Mouse (Mus musculus) adrenal gland (tissue): ENCODE results near the gene Adamts9.

Source experiments
- intact Hi-C: fragments of 180-260 bp; cut with DNase I; formaldehyde crosslinking; loops from one replicate; pipeline ENCODE4 v1.15.1; 2025
- long read RNA-seq, 2 experiments: library from polyadenylated mRNA; unstranded; transcript quantifications; one replicate each; pipeline ENCODE4 v2.0.0; 2020; ENCODE audit warnings: borderline replicate concordance in 1 of 2; ENCODE audit not compliant: insufficient replicate concordance in 1 of 2

Gene Adamts9
- long read RNA-seq, experiment 1, partial matches to known transcripts = 2 of 2 reads
- long read RNA-seq, experiment 1, other reads (novel, unspliced or antisense) = 0 of 2 reads
- long read RNA-seq, experiment 2, partial matches to known transcripts = 0 of 7 reads
- long read RNA-seq, experiment 2, other reads (novel, unspliced or antisense) = 7 of 7 reads

- intact Hi-C loops = loop anchor here (5.0 to 10.0 kb wide), 3 partner anchors 156 to 602 kb away; no protein-coding TSS in a partner anchor
Observed at GRCm38 (mm10) chr6:92943057-92943781, at the start of gene Adamts9. TSS of gene Adamts9 (minus strand) at chr6:92943492.

GRCm38 (mm10) chr6:92991616-92992015, 48.3 kb upstream of the Adamts9 start:
- intact Hi-C loops = no loop called here

DNA sequence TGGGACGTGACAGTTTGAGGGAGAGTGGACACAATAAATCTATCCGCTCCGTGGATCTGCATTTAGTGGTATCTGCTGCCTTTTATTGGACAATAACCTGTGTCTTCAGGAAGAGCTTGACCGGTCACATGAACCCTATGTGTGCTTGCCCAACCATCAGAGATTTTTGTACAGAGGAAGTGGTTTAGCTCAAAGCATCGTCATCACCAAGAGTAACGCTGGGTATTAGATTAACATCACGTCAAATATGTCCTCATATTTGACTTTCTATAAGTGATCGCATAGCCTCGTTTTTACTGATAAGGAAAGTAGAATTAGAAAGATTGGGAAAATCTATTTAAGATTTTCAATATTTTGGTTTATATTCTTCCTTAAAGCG, 45.3 kb upstream of the Adamts9 start:
- intact Hi-C loops = no loop called here

DNA sequence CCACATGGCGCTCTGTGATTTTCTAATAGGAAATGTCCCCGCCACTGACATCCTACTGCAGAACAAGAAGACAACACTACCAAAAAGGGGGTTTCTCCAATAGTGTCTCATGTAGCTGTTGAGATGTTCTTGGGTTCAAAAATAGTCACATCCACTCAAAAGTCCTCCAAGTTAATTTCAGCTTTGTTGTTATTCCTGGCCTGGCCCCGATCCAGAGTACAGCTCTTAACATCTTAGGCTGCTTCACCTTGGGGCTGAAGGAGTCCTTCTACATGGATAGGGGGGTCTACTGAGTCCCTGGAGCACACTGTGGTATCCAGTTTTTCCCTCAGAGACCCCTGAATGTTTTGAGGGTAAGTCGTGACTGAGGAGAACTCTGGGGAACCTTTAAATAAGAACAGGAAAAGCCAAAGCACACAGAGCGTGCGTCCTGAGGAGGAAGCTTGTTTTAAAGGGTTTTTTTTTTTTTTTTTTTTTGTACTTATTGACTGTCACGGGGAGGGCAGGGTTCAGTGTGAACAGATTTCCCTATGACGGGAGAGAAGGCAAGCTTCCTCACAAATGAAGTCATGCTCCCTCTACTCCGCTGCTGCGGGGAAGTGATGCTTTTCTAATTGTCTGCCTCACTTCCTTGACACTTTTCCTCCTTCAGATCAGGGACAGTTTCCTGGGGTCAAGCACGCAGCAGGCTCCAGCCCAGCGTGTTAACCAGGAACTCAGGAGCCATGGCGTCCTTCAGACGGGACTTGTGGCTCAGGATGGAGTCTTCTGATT, 44.7 kb upstream of the Adamts9 start:
- intact Hi-C loops = no loop called here

DNA sequence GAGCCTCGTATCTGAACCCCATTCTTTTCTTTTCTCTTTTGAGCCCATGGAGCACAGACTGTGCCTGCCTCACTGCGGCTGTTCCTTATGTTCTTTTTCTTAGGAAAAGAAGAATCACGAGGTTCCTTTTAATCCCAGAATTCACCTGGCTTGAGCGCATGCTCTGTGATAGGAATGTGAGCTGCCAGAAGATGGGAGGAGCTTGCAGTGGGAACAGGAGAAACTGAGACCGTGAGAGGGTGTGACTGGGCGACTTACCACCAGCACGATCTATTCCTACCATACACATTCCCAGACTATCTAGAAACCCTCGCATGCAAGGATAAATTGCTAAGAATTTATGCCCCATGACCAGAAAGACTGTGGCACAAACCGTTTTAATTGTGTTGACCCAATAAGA, 44.1 kb upstream of the Adamts9 start:
- intact Hi-C loops = no loop called here

- intact Hi-C loops = no loop called here
Observed at GRCm38 (mm10) chr6:92983421-92983820, 40.1 kb upstream of the Adamts9 start.

DNA sequence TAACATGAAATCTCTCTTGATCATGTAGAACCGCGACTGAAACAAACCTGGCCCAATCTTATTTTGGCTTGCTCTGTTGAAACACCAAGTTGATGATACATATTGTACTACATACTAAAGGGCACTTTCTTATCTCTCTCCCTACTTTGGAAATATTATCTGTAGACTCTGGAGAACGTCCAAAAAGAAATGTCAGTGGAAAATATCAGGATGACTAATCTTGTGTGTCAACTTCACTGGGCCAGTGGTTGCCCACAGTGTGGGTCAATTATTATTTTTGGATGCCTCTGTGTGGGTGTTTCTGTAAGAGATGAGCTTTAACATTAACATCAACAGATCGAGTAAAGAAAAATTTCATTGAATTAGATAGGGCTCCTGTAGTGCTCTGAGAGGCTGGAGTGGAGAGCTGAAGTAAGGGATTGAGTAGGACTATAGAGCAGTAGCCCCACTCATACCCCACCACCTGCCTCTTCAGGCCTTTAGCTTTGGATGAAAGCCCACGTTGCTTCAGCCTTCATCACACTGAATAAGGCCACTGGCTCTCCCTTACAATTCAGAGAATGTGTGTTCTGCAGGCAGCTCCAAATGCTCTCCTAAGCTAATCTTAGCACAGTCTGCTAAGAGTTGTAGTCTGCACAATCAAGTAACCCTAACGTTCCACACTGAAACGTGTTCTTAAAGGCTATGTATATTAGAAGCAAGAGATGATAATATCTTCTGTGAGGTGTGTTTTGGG, 38.3 kb upstream of the Adamts9 start:
- intact Hi-C loops = no loop called here

DNA sequence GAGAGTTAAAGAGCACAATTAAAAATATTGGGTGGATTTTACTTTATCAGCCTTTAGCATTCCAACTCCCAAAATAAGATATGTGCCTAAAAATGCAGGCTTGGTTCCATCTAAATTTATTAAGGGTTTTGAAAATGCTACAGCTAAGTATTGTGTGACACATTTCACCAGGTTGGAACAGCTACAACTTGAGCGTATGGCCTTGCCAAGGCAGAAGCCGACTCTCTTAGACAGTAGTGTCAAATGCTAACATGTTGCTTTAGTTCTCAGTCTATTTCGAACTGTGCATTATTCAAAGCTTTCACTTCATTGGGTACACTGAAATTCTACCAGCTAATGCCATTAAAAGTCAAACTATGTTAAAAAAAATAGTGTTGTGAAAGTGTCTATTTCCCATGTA, 30.0 kb upstream of the Adamts9 start:
- intact Hi-C loops = no loop called here

DNA sequence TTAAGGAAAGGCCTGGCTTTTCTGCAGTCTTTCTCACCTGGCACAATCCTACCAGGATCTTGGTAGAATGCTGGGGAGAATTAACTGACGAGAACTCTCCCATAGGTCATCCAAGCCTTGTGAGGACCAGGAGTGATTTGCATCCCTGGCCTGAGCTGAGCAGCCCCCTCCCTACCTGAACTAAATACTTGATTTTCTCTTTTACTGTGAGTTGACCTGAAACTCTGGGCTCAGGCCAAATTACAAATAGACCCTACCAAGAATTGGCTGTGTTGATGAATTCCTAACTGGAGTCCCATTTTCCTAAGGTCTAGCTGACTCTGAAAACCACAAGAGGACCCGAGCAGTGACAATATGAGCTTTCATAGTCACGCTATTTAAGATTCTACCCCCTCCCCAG, 25.4 kb upstream of the Adamts9 start:
- intact Hi-C loops = no loop called here

- intact Hi-C loops = no loop called here
Observed at GRCm38 (mm10) chr6:92968216-92968615, 24.9 kb upstream of the Adamts9 start.

GRCm38 (mm10) chr6:92962966-92963365, 19.7 kb upstream of the Adamts9 start:
- intact Hi-C loops = no loop called here

GRCm38 (mm10) chr6:92960997-92961396, 17.7 kb upstream of the Adamts9 start:
- intact Hi-C loops = no loop called here

GRCm38 (mm10) chr6:92959416-92959815, 16.1 kb upstream of the Adamts9 start:
- intact Hi-C loops = no loop called here

DNA sequence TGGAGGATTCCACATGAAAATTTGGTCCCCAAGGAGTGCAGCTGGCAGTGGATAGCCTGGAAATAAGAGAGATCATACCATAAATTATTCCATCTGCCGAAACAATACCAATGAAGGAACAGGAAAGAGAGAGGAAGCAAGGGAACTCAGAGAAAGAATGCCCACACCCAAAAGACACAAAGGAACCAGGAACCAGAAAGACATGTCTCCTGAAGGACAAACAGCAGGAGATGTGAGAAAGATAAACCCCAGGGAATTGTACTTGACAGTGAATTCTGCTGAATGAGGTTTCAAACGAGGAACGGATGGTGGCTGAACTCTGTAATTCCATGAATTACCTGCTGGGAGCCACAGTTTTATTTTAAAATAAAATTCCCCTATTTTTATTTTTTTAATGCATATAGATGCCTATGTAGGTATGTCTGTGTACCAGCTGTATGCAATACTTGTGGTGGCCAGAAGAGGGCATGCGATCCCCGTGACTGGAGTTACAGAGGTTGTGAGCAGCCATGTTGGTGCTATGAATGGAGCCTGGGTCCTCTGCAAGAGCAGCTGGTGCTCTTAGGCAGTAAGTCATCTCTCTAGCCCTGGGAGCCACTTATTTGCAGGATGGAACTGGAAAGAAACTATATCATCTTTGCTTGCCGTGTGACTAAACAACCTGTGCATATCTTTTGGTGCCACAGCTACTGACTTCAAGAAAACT, 4.2 kb upstream of the Adamts9 start:
- intact Hi-C loops = loop anchor here (10.0 kb wide), 1 partner anchor 597 kb away; no protein-coding TSS in a partner anchor

- intact Hi-C loops = loop anchor here (5.0 to 10.0 kb wide), 3 partner anchors 157 to 600 kb away; no protein-coding TSS in a partner anchor
Observed at GRCm38 (mm10) chr6:92944711-92945110, 1.4 kb upstream of the Adamts9 start.

GRCm38 (mm10) chr6:92944048-92944685, 875 bp upstream of the Adamts9 start:
- intact Hi-C loops = loop anchor here (5.0 to 10.0 kb wide), 3 partner anchors 157 to 601 kb away; no protein-coding TSS in a partner anchor

- intact Hi-C loops = loop anchor here (5.0 to 10.0 kb wide), 3 partner anchors 155 to 603 kb away; no protein-coding TSS in a partner anchor
Observed at GRCm38 (mm10) chr6:92941756-92942420, 1.4 kb downstream of the Adamts9 start.

DNA sequence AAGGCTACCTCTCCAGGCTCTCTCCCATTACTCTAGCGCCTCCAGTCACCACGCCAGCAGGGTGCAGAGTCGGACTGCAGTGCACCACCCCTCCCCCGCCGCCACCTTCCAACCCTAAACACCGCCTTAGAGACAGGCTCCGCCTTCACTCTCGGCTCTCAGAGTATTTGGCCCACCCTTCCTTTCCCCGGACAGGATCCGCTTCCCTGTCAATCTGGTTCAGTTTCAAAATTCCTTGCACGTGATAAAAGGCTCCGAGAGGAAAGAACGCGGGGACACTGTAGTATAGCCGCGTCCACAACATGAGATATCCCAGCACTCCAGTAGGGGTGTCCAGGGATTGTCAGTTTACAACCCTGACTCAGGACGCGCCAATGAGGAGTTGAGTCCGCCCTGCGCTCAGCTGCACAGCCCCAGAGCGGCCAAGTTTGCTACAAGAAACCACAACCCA, 2.0 kb downstream of the Adamts9 start:
- intact Hi-C loops = loop anchor here (5.0 to 10.0 kb wide), 3 partner anchors 154 to 603 kb away; no protein-coding TSS in a partner anchor
